Mouse (Mus musculus): ENCODE measurements around the gene Arhgef39. TPM values are rescaled to one million over a fixed set of nuclear protein-coding genes. Genes with fewer than 3 reads are reported as not detected.

The Arhgef39 gene
- polyA plus RNA-seq, 1 experiment from 2014 or later, result 4.4 TPM

DNA sequence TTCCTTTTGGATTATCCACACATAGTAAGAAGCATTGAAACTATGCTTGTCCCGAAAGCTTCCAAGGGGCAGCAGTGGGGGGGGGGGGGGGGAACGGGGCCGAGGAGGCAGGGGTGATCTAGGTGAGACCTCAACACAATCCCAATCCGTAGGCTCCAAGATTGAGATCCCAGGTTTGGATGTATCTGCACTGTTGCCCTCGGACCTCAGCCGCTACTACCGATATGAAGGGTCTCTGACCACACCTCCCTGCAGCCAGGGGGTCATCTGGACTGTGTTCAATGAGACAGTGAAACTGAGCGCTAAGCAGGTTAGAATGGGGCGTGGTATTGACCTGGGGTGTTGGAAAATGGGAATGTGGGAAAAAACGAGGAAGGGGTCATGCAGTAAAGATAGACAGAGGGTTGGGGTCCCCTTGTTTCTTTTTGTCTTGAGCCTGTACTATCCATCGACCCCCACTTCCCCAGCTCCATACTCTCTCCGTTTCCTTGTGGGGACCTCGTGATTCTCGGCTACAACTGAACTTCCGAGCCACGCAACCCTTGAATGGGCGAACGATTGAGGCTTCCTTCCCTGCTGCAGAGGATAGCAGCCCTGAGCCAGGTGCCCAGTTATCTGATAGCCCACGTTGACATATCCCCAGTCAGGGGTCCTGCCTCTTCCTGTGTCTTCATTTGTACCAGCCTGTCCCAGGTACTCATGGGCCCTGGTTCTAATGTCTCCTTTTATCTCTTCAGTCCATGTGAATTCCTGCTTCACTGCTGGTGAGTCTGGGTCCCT lies 12.4 kb upstream of the Arhgef39 start:
- Histone ChIP-seq H3K9ac (ENCODE audit: low read depth, low read length) (no peak overlapping the region), H3K36me3 (ENCODE audit: control insufficient read depth, insufficient read depth, low read length) (no peaks in the 10 kb centered on the region), H3K4me2 (ENCODE audit: low read length) (no peak overlapping the region), H3K4me3 (ENCODE audit: low read depth, low read length) (no peak overlapping the region), H3K27ac (ENCODE audit: low read length) (no peak overlapping the region), H3K4me1 (ENCODE audit: control insufficient read depth, insufficient read depth, low read length) (peaks cover 6% of the 10 kb centered on the region), H3K9me3 (replicated peaks; ENCODE audit: control insufficient read depth, low read length, poor library complexity, severe bottlenecking) (no peaks in the 10 kb centered on the region), H3K27me3 (ENCODE audit: control insufficient read depth, insufficient read depth, low read depth, low read length) (peaks cover 4% of the 10 kb centered on the region; the same call in 1 of the 2 replicates)
- ATAC-seq, result no peak
- WGBS, result 78% methylated on average over 19 of the region's 19 CpGs

DNA sequence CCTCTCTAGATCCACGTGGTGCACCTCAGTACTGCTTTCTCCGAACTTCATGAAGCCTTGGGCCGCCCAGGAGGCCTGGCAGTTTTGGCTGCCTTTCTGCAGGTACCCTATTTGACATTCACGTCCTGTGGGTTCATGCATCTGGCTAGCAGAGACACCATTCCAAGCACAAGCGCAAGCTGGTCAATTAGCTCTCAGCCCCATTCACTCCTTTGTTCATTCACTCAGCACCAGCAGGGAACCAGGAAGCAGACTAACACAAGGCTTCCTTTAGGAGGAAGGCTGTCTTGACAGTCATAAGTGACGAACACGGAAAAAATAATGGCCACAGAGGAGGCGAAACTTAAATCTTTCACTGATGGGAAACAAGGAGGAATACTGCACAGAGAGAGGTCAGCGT lies 9.6 kb upstream of the Arhgef39 start:
- Histone ChIP-seq H3K27me3 (ENCODE audit: control insufficient read depth, insufficient read depth, low read depth, low read length) (peaks cover 5% of the 10 kb centered on the region; the same call in 1 of the 2 replicates), H3K36me3 (ENCODE audit: control insufficient read depth, insufficient read depth, low read length) (no peaks in the 10 kb centered on the region), H3K4me2 (ENCODE audit: low read length) (no peak overlapping the region), H3K4me1 (ENCODE audit: control insufficient read depth, insufficient read depth, low read length) (peaks cover 6% of the 10 kb centered on the region), H3K4me3 (ENCODE audit: low read depth, low read length) (no peak overlapping the region), H3K27ac (ENCODE audit: low read length) (no peak overlapping the region), H3K9ac (ENCODE audit: low read depth, low read length) (no peak overlapping the region), H3K9me3 (replicated peaks; ENCODE audit: control insufficient read depth, low read length, poor library complexity, severe bottlenecking) (no peaks in the 10 kb centered on the region)
- WGBS, result 26% methylated on average over 9 of the region's 9 CpGs
- no peak for ATAC-seq

DNA sequence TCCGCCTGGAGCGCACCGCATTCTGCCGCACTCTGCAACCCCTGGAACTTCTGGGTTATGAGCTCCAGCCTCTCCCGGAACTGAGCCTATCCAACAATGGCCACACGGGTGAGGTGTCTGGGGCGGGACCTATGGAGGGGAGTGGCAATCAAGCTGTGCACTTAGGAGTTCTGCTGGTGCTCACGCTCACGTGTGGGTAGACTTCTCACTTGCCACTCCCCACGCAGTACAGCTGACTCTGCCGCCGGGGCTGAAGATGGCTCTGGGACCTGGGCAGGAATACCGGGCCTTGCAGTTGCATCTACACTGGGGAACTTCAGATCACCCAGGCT lies 9.1 kb upstream of the Arhgef39 start:
- WGBS, result 5% methylated on average over 13 of the region's 13 CpGs
- H3K9ac ChIP-seq (ENCODE audit: low read depth, low read length), result peak overlapping the region; percentile 2; the same call in 1 of the 2 replicates
- no peaks in the 10 kb centered on the region for H3K36me3 ChIP-seq (ENCODE audit: control insufficient read depth, insufficient read depth, low read length)
- peak overlapping the region; percentile 1 for H3K4me3 ChIP-seq (ENCODE audit: low read depth, low read length)
- H3K4me2 ChIP-seq (ENCODE audit: low read length), result peak overlapping the region; percentile 47
- no peaks in the 10 kb centered on the region for H3K9me3 ChIP-seq (replicated peaks; ENCODE audit: control insufficient read depth, low read length, poor library complexity, severe bottlenecking)
- peaks cover 5% of the 10 kb centered on the region; the same call in 1 of the 2 replicates for H3K27me3 ChIP-seq (ENCODE audit: control insufficient read depth, insufficient read depth, low read depth, low read length)
- no peak for ATAC-seq
- H3K27ac ChIP-seq (ENCODE audit: low read length), result no peak overlapping the region
- H3K4me1 ChIP-seq (ENCODE audit: control insufficient read depth, insufficient read depth, low read length), result peaks cover 6% of the 10 kb centered on the region

DNA sequence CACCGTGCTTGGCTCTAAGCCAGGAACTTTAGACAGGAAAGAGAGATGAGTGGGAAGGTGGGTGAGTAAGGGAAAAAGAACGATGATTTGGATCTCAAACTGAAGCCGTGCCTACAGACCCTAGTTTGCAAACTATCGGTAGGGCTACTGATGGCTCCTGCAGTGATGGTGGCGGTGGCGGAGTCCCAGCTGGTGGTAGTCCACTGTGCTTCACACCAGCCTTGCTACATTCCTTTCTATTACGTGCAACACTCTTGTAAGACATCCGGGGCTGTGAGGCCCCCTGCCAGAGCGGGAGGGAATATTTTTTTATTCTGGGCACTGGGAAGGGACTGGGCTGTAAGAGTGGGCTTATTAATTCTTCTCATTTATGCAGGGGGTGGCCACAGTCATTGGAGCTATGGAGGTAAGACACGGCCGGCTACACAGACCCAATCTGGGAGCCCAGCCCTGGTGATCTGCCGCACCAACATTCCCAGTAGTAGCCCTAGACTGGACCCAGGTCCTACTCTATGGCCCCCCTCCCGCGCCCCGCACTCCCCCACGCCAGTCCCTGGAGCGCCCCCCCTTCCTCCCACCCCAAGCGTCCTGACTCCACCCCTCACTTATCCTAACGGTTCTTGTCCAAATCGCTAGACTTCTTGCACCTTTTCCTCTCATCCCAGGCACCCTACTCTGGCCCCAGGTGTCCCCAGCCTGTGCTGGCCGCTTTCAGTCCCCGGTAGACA lies 8.6 kb upstream of the Arhgef39 start:
- 15% methylated on average over 21 of the region's 22 CpGs for WGBS
- H3K27me3 ChIP-seq (ENCODE audit: control insufficient read depth, insufficient read depth, low read depth, low read length), result peaks cover 5% of the 10 kb centered on the region; the same call in 1 of the 2 replicates
- H3K36me3 ChIP-seq (ENCODE audit: control insufficient read depth, insufficient read depth, low read length), result no peaks in the 10 kb centered on the region
- no peak overlapping the region for H3K27ac ChIP-seq (ENCODE audit: low read length)
- H3K4me1 ChIP-seq (ENCODE audit: control insufficient read depth, insufficient read depth, low read length), result peaks cover 6% of the 10 kb centered on the region
- ATAC-seq, result no peak
- H3K9me3 ChIP-seq (replicated peaks; ENCODE audit: control insufficient read depth, low read length, poor library complexity, severe bottlenecking), result no peaks in the 10 kb centered on the region
- peak overlapping the region; percentile 47 for H3K4me2 ChIP-seq (ENCODE audit: low read length)
- H3K9ac ChIP-seq (ENCODE audit: low read depth, low read length), result peak overlapping the region; percentile 2; the same call in 1 of the 2 replicates
- peak overlapping the region; percentile 1 for H3K4me3 ChIP-seq (ENCODE audit: low read depth, low read length)

DNA sequence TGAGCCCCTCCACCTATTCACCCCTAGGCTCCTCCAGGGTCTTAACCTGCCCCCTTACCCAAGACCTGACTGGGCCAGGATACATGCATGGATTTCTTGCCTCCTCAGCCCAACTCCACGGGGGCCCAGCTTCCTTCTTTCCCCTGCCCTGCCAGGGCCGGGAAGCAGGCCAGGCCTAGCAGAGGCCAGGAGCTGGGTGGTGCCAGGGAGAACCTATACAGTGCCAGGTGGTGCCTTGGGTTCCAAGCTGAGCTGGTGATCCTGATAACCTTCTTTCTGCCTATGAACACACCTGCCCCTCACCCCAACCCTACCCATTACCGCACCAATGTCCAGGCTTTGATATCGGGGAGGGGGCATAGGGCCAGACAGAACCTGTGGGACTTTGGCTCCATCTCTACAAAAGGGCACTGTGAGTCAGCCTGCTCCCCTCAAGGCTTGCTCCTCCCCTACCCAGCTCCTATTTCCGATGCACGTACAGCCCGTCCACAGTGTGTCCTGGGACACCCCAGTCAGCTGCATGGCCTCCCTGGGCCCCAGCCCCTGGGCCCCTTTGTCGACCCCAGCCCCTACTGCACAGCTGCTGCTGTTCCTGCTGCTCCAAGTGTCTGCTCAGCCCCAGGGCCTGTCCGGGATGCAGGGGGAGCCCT lies 7.2 kb upstream of the Arhgef39 start, which contains the start of gene Car9:
Gene Car9, plus strand, starts transcription at position 431 of the 650 bp plus-strand sequence.
- H3K4me3 ChIP-seq (ENCODE audit: low read depth, low read length), result no peak within 1 kb of the TSS
- no peak within 1 kb of the TSS for H3K27ac ChIP-seq (ENCODE audit: low read length)
- no peak within 1 kb of the TSS for H3K9ac ChIP-seq (ENCODE audit: low read depth, low read length)
- peaks cover 5% of the 10 kb centered on the region; the same call in 1 of the 2 replicates for H3K27me3 ChIP-seq (ENCODE audit: control insufficient read depth, insufficient read depth, low read depth, low read length)
- ATAC-seq, result no peak
- no peaks in the 10 kb centered on the region for H3K36me3 ChIP-seq (ENCODE audit: control insufficient read depth, insufficient read depth, low read length)
- no peak within 1 kb of the TSS for H3K4me2 ChIP-seq (ENCODE audit: low read length)
- H3K9me3 ChIP-seq (replicated peaks; ENCODE audit: control insufficient read depth, low read length, poor library complexity, severe bottlenecking), result no peaks in the 10 kb centered on the region
- peaks cover 6% of the 10 kb centered on the region for H3K4me1 ChIP-seq (ENCODE audit: control insufficient read depth, insufficient read depth, low read length)
- 50% methylated on average over 9 of the region's 9 CpGs for WGBS

DNA sequence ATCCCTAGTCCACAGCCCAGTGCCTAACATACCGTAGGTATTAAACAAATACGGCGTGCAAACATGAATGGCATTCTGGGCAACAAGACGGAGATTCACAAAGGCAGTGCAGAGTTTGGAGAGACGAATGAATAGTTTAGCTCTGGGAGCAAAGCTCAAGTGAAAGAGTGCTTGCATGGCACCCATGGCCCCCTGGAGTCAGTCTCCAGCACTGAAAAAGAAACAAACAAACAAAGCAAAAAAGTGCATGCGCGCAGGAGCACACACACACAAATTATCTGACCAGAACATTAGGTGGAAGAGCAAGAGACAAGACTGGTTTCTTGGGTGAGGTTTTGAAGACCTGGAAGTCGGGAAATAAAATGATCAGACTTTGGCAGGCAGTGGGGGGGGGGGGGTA lies 6.6 kb upstream of the Arhgef39 start:
- ATAC-seq, result no peak
- no peak overlapping the region for H3K9ac ChIP-seq (ENCODE audit: low read depth, low read length)
- H3K9me3 ChIP-seq (replicated peaks; ENCODE audit: control insufficient read depth, low read length, poor library complexity, severe bottlenecking), result no peaks in the 10 kb centered on the region
- H3K36me3 ChIP-seq (ENCODE audit: control insufficient read depth, insufficient read depth, low read length), result no peaks in the 10 kb centered on the region
- peaks cover 6% of the 10 kb centered on the region for H3K4me1 ChIP-seq (ENCODE audit: control insufficient read depth, insufficient read depth, low read length)
- no peak overlapping the region for H3K4me2 ChIP-seq (ENCODE audit: low read length)
- WGBS, result 59% methylated on average over 8 of the region's 8 CpGs
- no peak overlapping the region for H3K27ac ChIP-seq (ENCODE audit: low read length)
- H3K4me3 ChIP-seq (ENCODE audit: low read depth, low read length), result no peak overlapping the region
- H3K27me3 ChIP-seq (ENCODE audit: control insufficient read depth, insufficient read depth, low read depth, low read length), result peaks cover 5% of the 10 kb centered on the region; the same call in 1 of the 2 replicates

DNA sequence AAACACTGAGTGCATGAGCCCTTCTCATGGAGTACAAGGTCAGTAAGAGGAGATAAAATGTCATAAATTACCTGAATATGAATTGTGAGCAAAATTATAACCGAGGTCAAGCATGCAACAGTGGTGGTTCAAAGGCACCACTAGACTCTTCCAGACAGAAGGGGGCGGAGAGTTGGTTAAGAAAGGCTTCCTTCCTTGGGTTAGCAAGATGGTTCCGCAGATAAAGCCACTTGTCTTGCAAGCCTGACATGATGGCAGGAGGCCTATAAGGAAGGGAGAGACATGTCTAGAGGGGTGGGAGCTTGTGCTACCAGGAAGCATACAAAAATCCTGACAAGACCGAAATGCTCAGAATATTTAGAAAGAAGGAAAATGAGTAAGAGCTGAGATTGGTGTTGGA lies 4.8 kb upstream of the Arhgef39 start:
- WGBS, result 81% methylated on average over 4 of the region's 4 CpGs

DNA sequence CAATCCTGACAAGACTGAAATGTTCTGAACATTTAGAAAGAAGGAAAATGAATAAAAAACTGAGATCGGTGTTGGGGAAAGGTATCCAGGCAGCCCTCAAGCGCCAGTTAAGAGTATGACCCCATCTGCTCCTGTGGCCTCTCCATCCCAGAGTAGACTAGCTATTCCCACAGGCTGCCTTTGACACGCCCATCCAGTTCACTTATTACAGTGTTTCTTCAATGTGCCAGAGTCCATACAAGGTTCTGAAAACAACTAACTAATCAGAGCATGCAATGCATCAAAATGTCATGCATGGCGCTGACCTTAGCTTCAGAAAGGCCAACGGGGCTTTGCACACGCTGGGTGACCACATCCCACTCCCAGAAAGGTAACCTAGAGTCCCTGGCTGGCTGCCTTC lies 4.0 kb upstream of the Arhgef39 start:
- H3K4me2 ChIP-seq (ENCODE audit: low read length), result no peak overlapping the region
- H3K27me3 ChIP-seq (ENCODE audit: control insufficient read depth, insufficient read depth, low read depth, low read length), result peaks cover 5% of the 10 kb centered on the region; the same call in 1 of the 2 replicates
- ATAC-seq, result no peak
- H3K9me3 ChIP-seq (replicated peaks; ENCODE audit: control insufficient read depth, low read length, poor library complexity, severe bottlenecking), result no peaks in the 10 kb centered on the region
- H3K4me1 ChIP-seq (ENCODE audit: control insufficient read depth, insufficient read depth, low read length), result peaks cover 7% of the 10 kb centered on the region; the same call in 1 of the 2 replicates
- no peak overlapping the region for H3K4me3 ChIP-seq (ENCODE audit: low read depth, low read length)
- 81% methylated on average over 6 of the region's 6 CpGs for WGBS
- no peak overlapping the region for H3K27ac ChIP-seq (ENCODE audit: low read length)
- no peaks in the 10 kb centered on the region for H3K36me3 ChIP-seq (ENCODE audit: control insufficient read depth, insufficient read depth, low read length)
- H3K9ac ChIP-seq (ENCODE audit: low read depth, low read length), result no peak overlapping the region

More for the DNA sequence above, 4.8 kb upstream of the Arhgef39 start:
- H3K4me3 ChIP-seq (ENCODE audit: low read depth, low read length), result no peak overlapping the region
- H3K9ac ChIP-seq (ENCODE audit: low read depth, low read length), result no peak overlapping the region
- no peak overlapping the region for H3K27ac ChIP-seq (ENCODE audit: low read length)
- no peaks in the 10 kb centered on the region for H3K9me3 ChIP-seq (replicated peaks; ENCODE audit: control insufficient read depth, low read length, poor library complexity, severe bottlenecking)
- H3K27me3 ChIP-seq (ENCODE audit: control insufficient read depth, insufficient read depth, low read depth, low read length), result peaks cover 5% of the 10 kb centered on the region; the same call in 1 of the 2 replicates
- no peak for ATAC-seq
- no peak overlapping the region for H3K4me2 ChIP-seq (ENCODE audit: low read length)
- H3K36me3 ChIP-seq (ENCODE audit: control insufficient read depth, insufficient read depth, low read length), result no peaks in the 10 kb centered on the region
- H3K4me1 ChIP-seq (ENCODE audit: control insufficient read depth, insufficient read depth, low read length), result peaks cover 7% of the 10 kb centered on the region

All from midbrain, embryonic 16.5 days (tissue).